Mouse (Mus musculus) cortical plate, adult 2 months (tissue): ENCODE data around the gene Erg.

Experiments
- CTCF ChIP-seq: fragments of 200-500 bp; IDR thresholded peaks from 2 replicates; pipeline ENCODE4 v1.5.1; 2011; ENCODE audit warnings: mild to moderate bottlenecking, control low read depth, low read length; ENCODE audit not compliant: insufficient read depth; ENCODE audit errors: extremely low read depth
- POLR2A ChIP-seq: fragments of 200-500 bp; IDR thresholded peaks from 2 replicates; pipeline ENCODE4 v1.6.1; 2011; ENCODE audit warnings: mild to moderate bottlenecking, low read length, control low read depth; ENCODE audit not compliant: insufficient read depth; ENCODE audit errors: extremely low read depth

- no peak for TF ChIP-seq POLR2A
- TF ChIP-seq CTCF = no peak
These were observed 94.2 kb downstream of the Erg start for GRCm38 (mm10) chr16:95492146-95492545.
